Mouse (Mus musculus) gastrocnemius, adult 8-10 months (tissue): ENCODE measurements around the gene Il12rb1. TPM values are rescaled to one million over a fixed set of nuclear protein-coding genes. Genes with fewer than 3 reads are reported as not detected.
"Not testable (repeated sequence)": the region's sequence is repeated elsewhere in the genome, so short reads cannot be mapped to it uniquely, and the experiment has no call there.

Experiments used
- DNase-seq, 2 experiments: peaks; one replicate each; pipeline ENCODE4 v3.0.0; 2022; ENCODE audit warnings: low spot score in 2 of 2
- total RNA-seq, 4 experiments: library from RNA; stranded (reverse); gene quantifications; 2 replicates each; pipeline ENCODE4 v1.2.4; 2022

The Il12rb1 gene
- total RNA-seq, 4 experiments from 2014 or later: not detected

DNA sequence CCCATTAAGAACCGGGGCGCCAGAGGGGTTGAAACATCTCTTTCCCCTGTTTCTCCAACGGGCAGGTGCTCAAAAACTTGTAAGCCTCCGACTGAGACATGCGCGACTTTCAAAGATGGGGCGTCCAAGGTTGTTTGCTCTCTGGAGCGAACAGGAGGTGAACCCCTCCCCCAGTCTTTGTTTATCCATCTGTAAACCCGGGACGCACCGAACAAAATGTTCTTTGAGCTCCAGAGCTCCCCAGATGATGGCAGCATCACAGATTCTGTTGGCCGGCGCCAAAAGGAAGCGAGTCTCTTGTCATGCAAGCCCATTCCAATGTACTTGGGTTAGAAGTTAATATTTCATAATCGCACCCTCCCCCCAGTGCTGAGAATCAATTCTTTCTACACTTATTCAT is 10.0 kb upstream of the Il12rb1 start:
- DNase-seq: no peak

DNA sequence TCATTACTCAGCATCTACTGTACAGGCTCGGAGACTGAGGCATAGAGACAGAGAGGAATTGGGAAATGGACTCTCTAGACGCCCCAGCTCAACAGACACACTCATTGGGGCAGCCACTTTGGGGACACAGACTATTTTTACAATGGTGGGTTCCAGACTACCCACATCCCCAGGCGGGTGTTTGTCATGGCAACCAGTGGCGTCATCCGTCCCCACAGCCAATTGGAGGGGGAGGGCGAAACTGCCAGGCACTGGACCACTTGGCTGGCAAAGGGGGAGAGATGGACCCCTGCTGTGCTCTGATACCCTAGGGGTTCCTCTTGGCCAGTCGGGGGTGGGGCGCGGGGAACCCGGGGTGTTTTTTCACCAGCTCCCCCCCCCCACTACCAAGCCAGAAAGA is 7.6 kb upstream of the Il12rb1 start:
- DNase-seq: no peak

DNA sequence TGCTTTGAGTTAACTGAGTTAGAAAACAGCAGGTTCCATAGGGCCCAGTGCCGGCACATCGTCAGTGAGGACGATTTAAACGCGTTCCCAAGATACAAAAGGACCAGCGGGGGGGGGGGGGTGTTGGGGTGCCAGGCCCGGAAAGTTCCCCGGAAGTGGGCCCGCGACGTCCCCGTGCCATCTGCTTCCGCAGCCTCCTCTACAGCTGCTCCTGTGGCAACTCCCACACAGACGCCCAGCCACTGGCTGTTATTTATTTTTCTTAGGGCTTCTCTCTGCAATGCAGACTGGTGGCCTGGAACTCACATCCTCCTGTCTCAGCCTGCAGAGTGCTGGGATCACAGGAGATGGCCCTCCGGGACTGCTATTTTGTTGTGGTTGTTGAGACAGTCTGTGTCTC is 7.1 kb upstream of the Il12rb1 start:
- no peak for DNase-seq

DNA sequence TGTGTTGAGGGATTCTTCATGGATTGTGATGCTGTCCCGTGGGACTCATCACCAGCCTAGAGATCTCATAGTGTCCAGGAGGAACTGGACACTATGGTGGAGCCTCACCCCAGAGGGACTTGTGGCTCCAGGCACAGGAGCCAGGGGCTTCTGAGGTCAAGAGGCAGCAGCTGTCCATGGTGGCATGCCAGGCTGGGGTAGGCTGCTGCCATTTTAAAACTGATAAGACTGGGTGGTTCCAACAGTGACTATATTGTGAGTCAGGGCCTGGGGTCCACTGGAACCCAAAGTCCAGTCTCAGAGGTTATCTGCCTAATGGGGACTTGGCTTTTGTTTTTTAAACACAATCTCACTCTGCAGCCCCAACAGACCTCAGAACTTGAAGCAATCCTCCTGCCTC is 6.4 kb upstream of the Il12rb1 start:
- no peak for DNase-seq

DNA sequence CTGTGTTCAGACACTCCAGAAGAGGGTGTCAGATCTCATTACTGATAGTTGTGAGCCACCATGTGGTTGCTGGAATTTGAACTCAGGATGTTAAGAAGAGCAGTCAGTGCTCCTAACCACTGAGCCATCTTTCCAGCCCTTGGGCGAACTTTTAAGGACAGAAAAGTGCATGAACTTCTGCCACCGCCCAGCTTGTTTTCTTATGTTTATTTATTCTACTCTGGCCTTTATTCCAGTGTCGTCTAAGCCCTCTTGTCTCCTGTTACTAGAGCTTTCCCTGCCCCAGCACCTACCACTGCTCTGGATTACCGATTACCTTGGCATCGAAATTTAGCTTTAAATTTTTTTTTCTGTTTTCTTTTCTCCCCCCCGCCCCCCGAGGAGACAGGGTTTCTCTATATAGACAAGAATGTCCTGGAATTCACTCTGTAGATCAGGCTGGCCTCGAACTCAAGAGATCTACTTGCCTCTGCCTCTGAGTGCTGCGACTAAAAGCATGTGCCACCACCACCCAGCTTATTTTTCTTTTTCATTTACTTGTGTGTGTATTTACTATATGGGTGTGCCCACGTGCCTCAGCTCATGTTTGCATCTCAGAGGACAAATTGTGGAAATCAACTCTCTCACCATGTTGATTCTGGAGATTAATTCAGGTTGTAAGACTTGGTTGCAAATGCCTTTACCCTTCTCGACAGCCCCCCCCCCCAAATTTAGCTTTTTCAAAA is 5.3 kb upstream of the Il12rb1 start:
- no peak for DNase-seq

DNA sequence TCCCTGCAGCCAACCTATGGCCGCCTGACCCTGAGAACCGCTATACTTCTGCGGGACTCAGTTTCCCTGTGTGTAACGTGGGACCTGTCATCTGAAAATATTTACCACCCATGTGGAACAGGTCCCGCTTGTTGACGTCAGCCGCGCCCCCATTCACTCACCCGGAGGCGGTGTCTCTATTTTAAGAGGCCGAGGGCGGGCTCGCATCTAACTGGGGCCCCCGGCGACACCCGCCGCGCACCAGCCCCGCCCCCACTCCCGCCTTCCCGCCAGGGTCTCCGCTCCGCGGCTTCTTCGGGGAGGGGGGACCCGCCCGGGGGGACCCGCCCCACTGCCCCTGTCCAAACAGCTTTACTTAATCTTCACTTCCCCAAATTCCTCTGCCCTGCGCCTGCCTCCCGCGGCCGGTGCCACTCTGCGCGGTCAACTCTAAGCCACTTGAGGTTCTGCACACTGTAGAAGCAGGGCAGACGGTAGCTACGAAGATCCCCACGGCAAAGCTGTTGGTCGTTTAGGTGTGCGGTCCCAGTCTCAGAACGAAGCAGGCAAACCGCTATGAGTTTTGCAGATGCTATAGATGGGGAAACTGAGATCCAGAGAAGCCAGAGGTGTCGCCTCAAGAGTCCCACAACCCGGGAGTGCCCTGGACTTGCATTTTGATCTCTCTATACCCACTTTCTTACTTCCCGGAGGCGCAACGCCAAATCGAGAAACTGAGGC is 4.3 kb upstream of the Il12rb1 start:
- no peak for DNase-seq

DNA sequence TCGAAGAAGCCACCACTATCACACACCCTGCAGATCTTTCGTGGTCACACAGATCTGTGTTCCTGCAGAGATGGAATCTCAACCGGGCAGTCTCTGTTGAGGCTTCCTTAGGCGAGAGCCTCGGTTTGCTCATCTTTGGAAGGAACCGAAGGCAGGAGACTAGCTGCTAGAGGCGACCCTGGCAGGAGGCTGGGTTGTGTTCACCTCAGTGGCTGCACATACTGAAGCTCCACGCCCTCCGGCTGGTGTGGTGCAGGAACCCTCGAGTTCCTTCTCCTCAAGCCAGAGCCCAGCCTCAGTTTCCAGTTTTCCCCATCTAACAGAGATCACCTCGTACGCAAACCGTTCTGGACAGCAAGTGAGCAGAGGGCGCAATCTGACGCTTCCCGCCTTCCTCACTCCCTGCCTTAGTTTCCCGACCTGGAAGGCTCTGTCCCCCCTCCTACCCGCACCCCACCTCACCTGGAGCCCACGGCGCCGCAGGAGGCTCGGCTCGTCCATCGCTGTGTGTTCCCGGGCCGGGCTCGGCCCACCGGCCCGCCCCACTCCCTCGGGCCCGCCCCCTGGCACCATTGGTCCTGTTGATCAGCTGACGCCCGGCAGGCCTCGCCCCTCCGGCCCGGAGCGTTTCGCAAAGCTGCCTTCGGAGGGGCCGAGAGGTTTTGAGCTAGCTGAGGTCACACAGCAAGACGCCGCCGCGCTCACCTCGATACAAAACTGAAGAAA is 3.6 kb upstream of the Il12rb1 start, which contains the start of gene Mast3:
Mast3 (minus strand) TSS at position 574 of the 726 bp plus-strand sequence.
- peak; percentile 70 to 79 for DNase-seq

DNA sequence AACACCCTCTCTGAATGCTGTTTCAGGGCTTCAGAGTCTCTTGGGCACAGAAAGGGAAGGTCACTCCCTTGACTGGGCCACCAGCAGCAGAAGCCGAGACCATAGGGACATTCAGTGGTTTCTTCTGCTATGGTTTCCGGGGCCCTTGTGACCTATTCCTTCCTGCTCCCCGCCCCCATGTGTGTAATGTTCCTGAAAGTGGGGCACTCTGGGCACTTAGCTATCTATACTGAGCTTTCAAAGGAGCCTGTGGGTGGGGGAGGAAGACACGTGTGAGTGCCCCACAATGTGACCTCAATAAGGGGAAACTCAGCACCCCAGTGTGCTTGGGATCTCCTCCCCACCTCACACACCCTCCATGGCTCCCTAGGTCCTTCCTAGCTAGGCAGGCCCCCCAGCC is 1.7 kb upstream of the Il12rb1 start:
- DNase-seq: no peak

DNA sequence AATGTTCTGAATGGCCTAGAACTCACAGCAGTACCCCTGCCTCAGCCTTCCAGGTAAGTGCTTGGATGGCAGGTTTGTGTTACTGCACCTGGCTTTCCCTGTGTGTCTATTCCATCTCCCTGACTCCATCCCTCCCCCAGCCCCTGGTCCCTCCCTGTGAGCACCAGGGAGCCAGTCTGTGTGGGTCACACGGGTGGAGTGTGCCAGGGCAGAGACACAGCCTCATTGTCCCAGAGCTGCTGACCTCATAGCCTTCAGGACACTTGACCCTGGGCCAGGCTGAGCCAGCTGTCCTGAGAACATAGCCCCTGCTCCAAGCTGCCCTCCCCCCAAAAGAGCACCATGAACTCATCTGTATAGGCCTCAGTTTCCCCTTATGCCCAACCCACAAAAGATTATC is 945 bp upstream of the Il12rb1 start:
- DNase-seq: no peak

DNA sequence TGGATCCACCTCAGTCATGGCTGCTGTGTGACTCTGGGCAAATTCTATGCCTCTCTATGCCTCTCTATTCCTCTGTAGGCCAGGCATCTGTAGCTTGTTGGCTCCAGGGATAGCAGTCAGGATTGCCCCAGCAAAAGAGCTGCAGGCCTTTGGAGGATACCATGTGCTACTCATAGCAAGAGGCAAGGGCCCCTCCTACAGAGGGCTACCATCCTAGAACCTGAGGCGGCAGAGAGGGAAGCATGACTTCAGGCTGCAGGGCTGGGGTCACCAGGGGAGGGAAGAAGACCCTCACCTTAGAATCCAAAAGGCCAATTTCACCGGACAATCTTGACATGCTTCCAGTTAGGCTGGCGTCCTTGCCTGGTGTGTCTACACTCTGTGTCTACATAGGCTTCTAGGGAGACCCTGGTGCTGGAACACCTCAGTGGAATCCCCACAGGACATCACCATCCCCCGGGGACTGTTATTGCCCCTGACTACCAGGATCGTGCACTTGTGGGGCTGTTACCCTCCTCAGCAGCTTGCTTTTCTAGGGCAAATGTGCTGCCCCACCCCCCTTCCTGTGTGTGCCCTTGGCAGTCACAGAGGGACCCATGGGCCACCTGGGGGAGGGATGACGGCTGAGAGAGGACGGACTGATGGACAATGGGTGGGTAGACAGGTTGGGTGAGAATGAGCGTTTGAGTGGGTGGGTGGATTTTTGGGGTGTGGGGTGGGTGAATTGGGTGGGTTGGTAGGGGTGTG is 879 bp downstream of the Il12rb1 start:
- DNase-seq: no peak

DNA sequence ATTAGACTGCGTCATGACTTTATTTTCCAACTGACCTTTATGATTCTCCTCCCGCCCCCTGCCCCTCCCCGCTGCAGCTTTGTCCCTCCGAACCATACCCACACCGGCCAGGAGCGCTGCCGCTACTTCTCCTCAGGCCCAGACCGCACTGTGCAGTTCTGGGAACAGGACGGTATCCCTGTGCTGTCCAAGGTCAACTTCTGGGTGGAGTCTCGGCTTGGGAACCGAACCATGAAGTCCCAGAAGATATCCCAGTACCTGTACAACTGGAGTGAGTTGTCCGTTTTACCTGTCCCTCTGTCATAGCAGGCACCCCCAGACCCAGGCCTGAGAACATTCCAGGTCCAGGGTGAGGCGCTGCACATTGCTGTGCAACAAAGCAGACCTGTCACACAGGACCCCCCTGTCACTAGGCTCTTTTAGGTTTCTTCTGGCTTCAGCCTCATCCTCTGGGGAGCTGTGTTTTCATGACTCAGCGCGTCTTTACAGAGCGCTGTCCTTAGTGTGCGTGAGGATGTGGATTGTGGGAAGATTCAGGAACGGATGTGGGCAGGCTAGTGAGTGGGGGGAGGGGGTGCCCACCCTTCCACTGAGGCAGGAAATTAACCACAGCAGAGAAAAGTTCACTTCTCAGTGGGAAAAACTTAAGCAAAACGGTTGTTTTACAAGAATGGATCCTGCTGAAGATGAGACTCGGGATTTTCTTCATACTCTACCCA is 2.9 kb downstream of the Il12rb1 start:
- DNase-seq: no peak

DNA sequence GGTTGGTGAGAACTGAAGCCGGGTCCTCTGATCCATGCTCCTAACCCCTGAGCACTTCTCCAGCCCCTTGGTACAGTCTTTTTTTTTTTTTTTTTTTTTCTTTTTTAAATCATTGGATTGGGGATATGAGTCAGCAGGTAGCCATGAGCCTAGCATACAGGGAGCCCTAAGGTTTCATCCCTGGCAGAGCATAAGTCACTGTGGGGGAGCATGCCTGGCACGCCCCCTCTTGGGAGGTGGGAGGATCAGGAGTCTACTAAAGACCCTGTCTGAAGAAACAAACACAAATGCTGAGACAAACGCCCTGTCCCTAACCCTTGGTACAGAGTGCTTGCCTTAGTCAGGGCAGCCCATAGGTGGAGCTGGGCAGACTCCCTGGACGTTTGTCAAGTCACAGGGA is 3.8 kb downstream of the Il12rb1 start:
- no peak for DNase-seq

DNA sequence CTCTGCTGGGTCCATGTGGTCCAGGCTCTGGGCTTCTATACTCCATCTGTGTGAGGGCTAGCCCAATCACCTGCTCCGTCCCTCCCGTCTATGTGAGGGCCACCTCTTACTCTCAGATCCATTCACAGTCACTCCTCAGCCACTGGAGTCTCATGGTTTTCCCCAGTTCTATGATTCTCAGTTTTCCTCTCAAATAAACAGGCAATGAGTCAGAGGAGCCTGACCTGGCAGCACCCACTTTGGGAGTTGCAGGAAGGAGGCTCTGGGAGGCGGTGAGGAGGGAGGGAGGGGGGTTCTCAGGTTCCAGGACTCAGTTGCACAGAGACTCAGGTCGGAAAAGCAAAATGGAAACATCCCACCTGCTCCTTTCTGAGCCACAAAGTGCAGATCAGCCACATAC is 4.6 kb downstream of the Il12rb1 start:
- DNase-seq: no peak

DNA sequence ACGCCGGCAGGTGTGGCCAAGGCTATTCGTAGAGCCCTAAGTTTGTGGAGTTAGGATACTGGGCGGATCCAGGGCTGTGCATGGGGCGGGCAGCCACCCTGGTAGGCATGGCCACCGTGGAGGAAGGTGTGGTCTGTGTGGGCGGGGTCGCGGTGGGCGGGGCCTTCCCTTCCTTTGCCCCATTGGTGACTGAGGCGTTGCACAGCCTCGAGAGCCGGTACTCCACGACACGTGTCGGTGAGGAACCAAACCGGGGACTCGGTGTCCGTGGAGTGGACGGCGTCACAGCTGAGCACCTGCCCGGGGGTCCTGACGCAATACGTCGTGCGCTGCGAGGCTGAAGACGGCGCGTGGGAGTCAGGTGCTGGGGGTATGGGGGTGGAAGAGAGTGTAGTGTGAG is 8.4 kb downstream of the Il12rb1 start:
- no peak for DNase-seq

DNA sequence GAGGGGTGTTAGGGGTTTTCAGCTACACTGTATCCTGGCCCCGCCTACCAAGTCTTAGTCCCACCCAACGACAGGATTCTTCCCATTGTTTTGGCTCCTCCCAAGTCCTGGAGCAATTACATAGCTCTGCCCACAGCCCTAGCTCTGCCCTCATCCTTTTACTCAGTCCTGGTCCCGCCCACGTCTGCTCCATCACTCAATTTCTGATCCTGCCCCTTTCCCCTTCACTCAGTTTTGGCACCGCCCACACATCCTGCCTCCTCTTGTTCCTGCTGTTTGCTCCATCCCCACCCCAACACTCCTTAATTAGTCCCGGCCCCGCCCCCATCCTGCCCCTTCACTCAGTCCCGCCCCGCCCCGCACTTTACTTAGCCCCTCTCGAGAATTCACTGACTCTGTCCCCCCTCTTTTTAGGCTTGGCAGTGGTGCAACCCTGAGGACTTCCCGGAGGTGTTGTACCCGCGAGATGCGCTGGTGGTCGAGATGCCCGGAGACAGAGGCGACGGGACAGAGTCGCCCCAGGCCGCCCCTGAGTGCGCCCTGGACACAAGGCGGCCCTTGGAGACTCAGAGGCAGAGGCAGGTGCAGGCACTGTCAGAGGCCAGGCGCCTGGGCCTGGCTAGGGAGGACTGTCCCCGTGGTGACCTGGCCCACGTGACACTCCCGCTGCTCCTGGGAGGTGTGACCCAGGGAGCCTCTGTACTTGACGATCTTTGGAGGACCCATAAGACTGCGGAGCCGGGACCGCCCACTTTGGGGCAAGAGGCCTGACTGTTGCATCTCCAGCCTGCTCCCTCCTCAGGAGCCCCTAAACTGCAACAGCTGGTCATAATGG is 12.1 kb downstream of the Il12rb1 start:
- DNase-seq: peak in 1 of 2 experiments; percentile 57

DNA sequence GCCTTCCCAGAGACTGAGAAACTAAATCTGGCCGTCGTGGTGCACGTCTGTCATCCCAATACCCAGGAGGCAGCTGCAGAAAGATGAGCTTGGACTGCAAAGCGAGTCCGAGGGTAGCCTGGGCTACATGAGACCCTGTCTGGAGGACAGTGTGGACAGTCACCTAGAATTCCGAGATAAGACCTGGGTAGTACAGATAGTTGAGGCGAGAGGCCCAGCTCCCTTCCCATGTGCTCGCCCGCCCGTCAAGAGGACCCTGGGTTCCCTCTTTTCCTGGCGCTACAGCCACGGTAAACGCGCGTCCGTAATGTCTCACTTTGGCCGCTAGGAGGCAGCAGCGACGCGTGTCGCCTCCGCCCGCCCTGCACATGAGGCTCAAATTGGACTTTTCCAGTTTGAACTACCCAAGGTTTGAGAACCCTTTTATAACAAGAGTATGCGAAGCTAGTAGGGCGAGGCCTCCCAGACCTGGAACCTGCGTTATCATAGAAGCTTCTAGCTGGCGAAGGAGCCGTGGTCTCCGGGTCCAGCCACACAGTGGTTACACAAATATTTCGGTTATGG is 13.2 kb downstream of the Il12rb1 start:
- DNase-seq: peak in 1 of 2 experiments; percentile 45

DNA sequence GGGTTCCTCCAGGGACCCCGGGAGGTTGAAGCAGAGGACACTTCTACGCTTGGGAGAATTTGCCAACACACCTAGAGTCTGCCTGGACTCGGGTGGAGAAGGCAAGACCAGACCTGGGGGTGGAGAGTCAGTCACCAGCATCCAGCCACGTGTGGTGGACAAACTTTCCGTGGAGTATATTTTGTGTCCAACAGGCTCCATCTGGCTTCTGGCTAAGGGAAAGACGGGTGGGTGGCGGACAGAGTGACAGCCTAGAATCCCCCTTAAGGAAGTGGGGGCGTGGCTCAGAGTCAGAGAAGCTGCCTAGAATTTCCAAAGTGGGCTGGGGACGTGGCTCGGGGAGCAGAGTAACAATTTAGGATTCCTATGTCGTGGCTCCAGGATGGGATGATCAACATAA is 13.7 kb downstream of the Il12rb1 start:
- no peak for DNase-seq

DNA sequence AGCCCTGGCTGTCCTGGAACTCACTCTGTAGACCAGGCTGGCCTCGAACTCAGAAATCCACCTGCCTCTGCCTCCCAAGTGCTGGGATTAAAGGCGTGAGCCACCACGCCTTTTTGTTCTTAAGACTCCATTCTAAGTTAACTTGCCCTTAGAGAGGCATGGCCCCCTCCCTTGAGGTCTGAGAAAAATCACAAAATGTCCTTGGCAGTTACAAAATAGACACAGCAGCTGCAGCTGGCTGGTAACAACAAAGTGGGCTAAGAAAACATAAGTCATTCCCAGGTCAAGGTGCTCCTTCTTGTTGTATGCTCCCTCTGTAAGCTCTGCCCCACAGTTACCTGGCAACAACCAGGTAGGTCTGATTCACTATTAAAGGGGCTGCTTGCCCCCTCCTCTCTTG is 14.3 kb downstream of the Il12rb1 start:
- DNase-seq: not testable (repeated sequence)

DNA sequence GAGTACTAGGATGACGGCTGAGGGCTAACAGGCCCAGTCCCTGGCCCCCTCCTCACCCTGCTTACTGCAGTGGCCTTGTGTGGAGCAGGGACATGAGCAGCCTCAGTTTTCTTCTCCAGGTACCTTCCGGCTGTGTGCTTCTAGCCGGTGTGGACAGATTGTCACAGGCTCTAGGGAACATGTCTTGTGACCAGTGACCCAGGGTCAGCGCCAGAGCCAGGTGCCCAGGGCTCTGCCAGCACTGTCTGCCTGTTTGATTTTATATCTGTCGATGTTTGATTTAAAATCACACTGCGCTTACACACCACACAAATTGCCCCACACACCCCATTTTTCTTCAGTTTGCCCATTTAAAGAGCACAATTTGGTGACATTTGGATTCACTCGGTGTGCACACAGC is 15.6 kb downstream of the Il12rb1 start:
- DNase-seq: no peak

DNA sequence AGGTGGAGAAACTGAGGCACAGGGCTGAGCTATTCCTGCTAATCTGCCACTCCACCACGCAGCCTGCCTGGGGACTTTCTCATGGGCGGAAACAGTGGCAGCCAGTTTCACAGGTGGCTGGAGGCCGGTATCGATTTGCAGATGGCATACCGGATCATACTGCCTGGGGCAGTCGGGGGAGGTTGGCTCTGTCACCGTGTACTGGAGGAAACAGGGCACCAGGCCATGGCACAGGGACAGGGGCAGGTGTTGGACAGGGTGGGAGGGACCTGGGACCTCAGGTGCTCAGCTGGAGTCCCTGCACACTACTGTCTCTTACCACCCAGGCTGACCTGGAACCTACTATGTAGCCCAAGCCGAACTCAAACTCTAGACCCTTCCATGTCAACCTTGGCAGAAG is 17.6 kb downstream of the Il12rb1 start:
- peak in 1 of 2 experiments; percentile 39 for DNase-seq
